Mouse (Mus musculus): ENCODE measurements around the gene Tpcn2.

Gene Tpcn2

GRCm38 (mm10) chr7:145148902-145149301 lies 134.9 kb downstream of the Tpcn2 start:
- DNase-seq, result no peak

GRCm38 (mm10) chr7:145147973-145148698 lies 135.7 kb downstream of the Tpcn2 start:
- no peak for DNase-seq

- no peak for DNase-seq
Observed at GRCm38 (mm10) chr7:145146252-145146930, 137.4 kb downstream of the Tpcn2 start.

GRCm38 (mm10) chr7:145143502-145144070 lies 140.2 kb downstream of the Tpcn2 start:
- no peak for DNase-seq

GRCm38 (mm10) chr7:145140656-145141055 lies 143.2 kb downstream of the Tpcn2 start:
- no peak for DNase-seq

- no peak for DNase-seq
Observed at GRCm38 (mm10) chr7:145139576-145139975, 144.2 kb downstream of the Tpcn2 start.

- DNase-seq, result no peak
Observed at GRCm38 (mm10) chr7:145139100-145139499, 144.7 kb downstream of the Tpcn2 start.

- no peak for DNase-seq
Observed at GRCm38 (mm10) chr7:145137871-145138270, 145.9 kb downstream of the Tpcn2 start.

- no peak for DNase-seq
Observed at GRCm38 (mm10) chr7:145136831-145137230, 147.0 kb downstream of the Tpcn2 start.

Measured in cerebellum, adult 11-12 months (tissue).